Mouse (Mus musculus) lung, embryonic 15.5 days (tissue): ENCODE results near the gene Hist1h2bq. TPM values are rescaled to one million over a fixed set of nuclear protein-coding genes. Genes with fewer than 3 reads are reported as not detected.
A peak's percentile ranks its signal among the peaks of the same experiment; 100 is the strongest.

Experiments used
- ATAC-seq: fragments of 200-750 bp; cut with Nextera tagmentation; 2 replicates; pipeline ENCODE4 v1.8.0; 2017; ENCODE audit warnings: moderate number of reproducible peaks, borderline replicate concordance; ENCODE audit not compliant: low FRiP score, low TSS enrichment; ENCODE audit errors: extremely low read depth
- H3K27ac ChIP-seq: fragments of 300-500 bp; sonication (generic); 2 replicates; pipeline ENCODE4 v1.5.1; 2015; ENCODE audit warnings: moderate library complexity, mild to moderate bottlenecking, inconsistent platforms
- H3K27me3 ChIP-seq: fragments of 300-500 bp; sonication (generic); 2 replicates; pipeline ENCODE4 v1.6.1; 2015; ENCODE audit warnings: inconsistent platforms
- H3K36me3 ChIP-seq: fragments of 300-500 bp; sonication (generic); 2 replicates; pipeline ENCODE4 v1.6.1; 2015; ENCODE audit warnings: inconsistent platforms
- H3K4me1 ChIP-seq: fragments of 300-500 bp; sonication (generic); 2 replicates; pipeline ENCODE4 v1.6.1; 2015; ENCODE audit warnings: inconsistent platforms
- H3K4me2 ChIP-seq: fragments of 300-500 bp; sonication (generic); 2 replicates; pipeline ENCODE4 v1.6.1; 2015; ENCODE audit warnings: inconsistent platforms, mild to moderate bottlenecking, moderate library complexity
- H3K4me3 ChIP-seq: fragments of 300-500 bp; sonication (generic); 2 replicates; pipeline ENCODE4 v1.5.1; 2015; ENCODE audit warnings: mild to moderate bottlenecking, inconsistent platforms
- H3K9ac ChIP-seq: fragments of 300-500 bp; sonication (generic); 2 replicates; pipeline ENCODE4 v1.6.1; 2015; ENCODE audit warnings: inconsistent platforms
- H3K9me3 ChIP-seq: fragments of 300-500 bp; sonication (generic); 2 replicates; pipeline ENCODE4 v1.6.1; 2016; ENCODE audit warnings: inconsistent platforms
- WGBS: fragments of 180-500 bp; shearing (Covaris S2); methylation state at CpG from one replicate; pipeline ENCODE4 v1.1.7; 2015; 5-methylcytosine and 5-hydroxymethylcytosine counted together
- microRNA-seq: library from miRNA; unstranded; fragments of <30 nt; microRNA quantifications from one replicate; pipeline ENCODE4, GENCODE M21; 2016
- polyA plus RNA-seq: library from polyadenylated mRNA; unstranded; fragments of >200 nt; fragmentation: Nextera tagmentation; extraction: Ambion mirVana; gene quantifications from 2 replicates; pipeline ENCODE4 v1.2.1, GENCODE M21; 2015

The Hist1h2bq gene
- polyA plus RNA-seq, 1 experiment from 2014 or later = 23.1 TPM

- WGBS = 2% methylated on average over 33 of the region's 33 CpGs
- Histone ChIP-seq H3K9me3 (no peaks in the 10 kb centered on the region), H3K27ac (peak overlapping the region; percentile 98), H3K27me3 (no peaks in the 10 kb centered on the region), H3K36me3 (no peaks in the 10 kb centered on the region), H3K4me3 (peak overlapping the region; percentile 65), H3K4me1 (peaks cover 18% of the 10 kb centered on the region), H3K9ac (peak overlapping the region; percentile 84), H3K4me2 (peak overlapping the region; percentile 90)
- peak; percentile 73 for ATAC-seq
Measured at GRCm38 (mm10) chr13:21778814-21779766, 30.9 kb downstream of the Hist1h2bq start.

Small RNA genes lying within 50 kb of the gene (microRNA-seq; reads per million reads assigned to microRNA genes)
- gene Gm19658 = not detected
- not detected for gene Gm44346
- gene Gm44466 = not detected

Other genes starting within 250 kb of the Hist1h2bq start
- not detected in 2 replicates for gene Olfr1364, start 228.4 kb downstream of the Hist1h2bq start, polyA plus RNA-seq
- not detected in 2 replicates for gene Olfr1362, start 196.2 kb downstream of the Hist1h2bq start, polyA plus RNA-seq
- gene Olfr11, start 167.7 kb downstream of the Hist1h2bq start, polyA plus RNA-seq = not detected in 2 replicates
- gene Olfr1361, start 146.8 kb downstream of the Hist1h2bq start, polyA plus RNA-seq = not detected in 2 replicates
- not detected in 2 replicates for gene Olfr1360, start 132.8 kb downstream of the Hist1h2bq start, polyA plus RNA-seq
- gene Olfr1359, start 112.1 kb downstream of the Hist1h2bq start, polyA plus RNA-seq = not detected in 2 replicates
- 2.0 and 3.0 TPM in 2 replicates for gene Hist1h2bl, start 94.1 kb downstream of the Hist1h2bq start, polyA plus RNA-seq
- 25.5 and 29.4 TPM in 2 replicates for gene Hist1h2ai, start 93.8 kb downstream of the Hist1h2bq start, polyA plus RNA-seq
- gene Hist1h3h, start 92.5 kb downstream of the Hist1h2bq start, polyA plus RNA-seq = 11.8 and 14.4 TPM in 2 replicates
- gene Hist1h2bm, start 88.2 kb downstream of the Hist1h2bq start, polyA plus RNA-seq = 4.5 and 5.5 TPM in 2 replicates
- gene Hist1h4j, start 75.1 kb downstream of the Hist1h2bq start, polyA plus RNA-seq = 1.8 and 3.1 TPM in 2 replicates
- 3.1 and 6.3 TPM in 2 replicates for gene Hist1h4k, start 59.7 kb downstream of the Hist1h2bq start, polyA plus RNA-seq
- gene Hist1h2ak, start 56.4 kb downstream of the Hist1h2bq start, polyA plus RNA-seq = 43.1 and 47.1 TPM in 2 replicates
- 5.5 and 6.1 TPM in 2 replicates for gene Hist1h2bn, start 56.1 kb downstream of the Hist1h2bq start, polyA plus RNA-seq
- gene Hist1h1b, start 29.6 kb downstream of the Hist1h2bq start, polyA plus RNA-seq = 41.4 and 42.0 TPM in 2 replicates
- gene Hist1h3i, start 26.8 kb downstream of the Hist1h2bq start, polyA plus RNA-seq = 137 and 172 TPM in 2 replicates
- 10.7 and 22.4 TPM in 2 replicates for gene Hist1h2an, start 23.0 kb downstream of the Hist1h2bq start, polyA plus RNA-seq
- gene Hist1h2bp, start 22.7 kb downstream of the Hist1h2bq start, polyA plus RNA-seq = 2.1 and 3.1 TPM in 2 replicates
- gene Hist1h2ao, start 268 bp upstream of the Hist1h2bq start, polyA plus RNA-seq = 1.7 TPM in 1 of 2 replicates, not detected in the other
- gene Hist1h4m, start 1.5 kb upstream of the Hist1h2bq start, polyA plus RNA-seq = not detected in 2 replicates
- 19.5 and 22.5 TPM in 2 replicates for gene Hist1h4n, start 22.0 kb upstream of the Hist1h2bq start, polyA plus RNA-seq
- 3,976 and 4,351 TPM in 2 replicates for gene Hist1h2ap, start 23.3 kb upstream of the Hist1h2bq start, polyA plus RNA-seq
- gene Hist1h2br, start 23.5 kb upstream of the Hist1h2bq start, polyA plus RNA-seq = 26.7 and 30.8 TPM in 2 replicates
- gene Zfp184, start 134.9 kb upstream of the Hist1h2bq start, polyA plus RNA-seq = 11.6 and 13.3 TPM in 2 replicates
- gene Pom121l2, start 171.0 kb upstream of the Hist1h2bq start, polyA plus RNA-seq = 0.09 and 0.32 TPM in 2 replicates
- 11.2 and 36.4 TPM in 2 replicates for gene Prss16, start 199.5 kb upstream of the Hist1h2bq start, polyA plus RNA-seq
- 8.1 and 8.2 TPM in 2 replicates for gene Hist1h2ah, start 225.4 kb upstream of the Hist1h2bq start, polyA plus RNA-seq
- gene Hist1h2bk, start 225.7 kb upstream of the Hist1h2bq start, polyA plus RNA-seq = 7.0 and 7.4 TPM in 2 replicates
- gene Hist1h4i, start 231.2 kb upstream of the Hist1h2bq start, polyA plus RNA-seq = 27.2 and 29.1 TPM in 2 replicates
- 52.7 and 55.6 TPM in 2 replicates for gene Hist1h2ag, start 232.7 kb upstream of the Hist1h2bq start, polyA plus RNA-seq
- gene Hist1h2bj, start 233.0 kb upstream of the Hist1h2bq start, polyA plus RNA-seq = 15.7 and 16.0 TPM in 2 replicates